Mouse (Mus musculus): ENCODE results near the gene Lrrc75b. TPM values are rescaled to one million over a fixed set of nuclear protein-coding genes. Genes with fewer than 3 reads are reported as not detected.

Gene Lrrc75b
- polyA plus RNA-seq, 1 experiment: 1.9 TPM

DNA sequence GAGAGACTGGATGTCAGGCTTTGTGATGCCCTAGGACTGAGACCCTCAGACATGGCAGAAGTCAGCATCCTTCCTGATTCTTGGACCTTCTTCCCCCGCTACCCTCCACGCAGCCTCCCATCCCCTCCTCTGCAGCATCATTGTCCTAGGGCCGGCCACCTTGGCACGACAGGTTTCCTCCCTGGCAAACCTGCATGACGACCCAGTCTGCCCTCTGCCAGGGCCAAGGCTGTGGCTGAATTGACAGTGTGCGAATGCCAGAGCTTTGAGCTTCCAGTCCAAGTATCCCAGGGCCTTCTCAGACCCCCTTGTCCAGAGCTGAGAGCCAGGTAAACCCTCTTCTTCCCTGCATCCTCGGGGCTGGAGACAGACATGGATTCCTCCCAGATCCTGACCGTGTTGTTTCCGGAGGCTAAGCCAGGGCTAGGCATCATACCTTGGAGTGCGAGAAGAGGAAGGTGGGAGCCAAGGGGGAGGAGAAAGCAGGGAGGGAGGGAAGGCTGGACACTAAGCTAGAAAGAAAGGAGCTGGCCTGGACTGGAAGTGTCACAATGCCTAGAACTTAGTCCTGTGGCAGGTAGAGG lies 1.0 kb upstream of the Lrrc75b start, which contains the start of gene Ggt1:
Gene Ggt1, plus strand, starts transcription at position 534 of the 584 bp plus-strand sequence.
- peaks cover 20% of the 10 kb centered on the region for H3K27me3 ChIP-seq (ENCODE audit: control insufficient read depth, insufficient read depth, low read length)
- no peak within 1 kb of the TSS for H3K27ac ChIP-seq (ENCODE audit: insufficient read depth, low read depth, low read length)
- peaks cover 13% of the 10 kb centered on the region for H3K4me1 ChIP-seq (ENCODE audit: control insufficient read depth, insufficient read depth, insufficient read length, low read length)
- WGBS: 73% methylated on average over 10 of the region's 10 CpGs
- TF ChIP-seq CTCF (IDR thresholded peaks at IDR 0.05; ENCODE audit: extremely low read depth, insufficient read length, insufficient replicate concordance, low read depth, low read length): no peak
- no peak for TF ChIP-seq POLR2A (IDR thresholded peaks at IDR 0.05; ENCODE audit: low read depth, low read length)
- H3K4me3 ChIP-seq (ENCODE audit: low read depth, low read length): peak within 1 kb of the TSS; percentile 58
- no peaks in the 10 kb centered on the region for H3K36me3 ChIP-seq (ENCODE audit: control insufficient read depth, insufficient read depth, low read length)

DNA sequence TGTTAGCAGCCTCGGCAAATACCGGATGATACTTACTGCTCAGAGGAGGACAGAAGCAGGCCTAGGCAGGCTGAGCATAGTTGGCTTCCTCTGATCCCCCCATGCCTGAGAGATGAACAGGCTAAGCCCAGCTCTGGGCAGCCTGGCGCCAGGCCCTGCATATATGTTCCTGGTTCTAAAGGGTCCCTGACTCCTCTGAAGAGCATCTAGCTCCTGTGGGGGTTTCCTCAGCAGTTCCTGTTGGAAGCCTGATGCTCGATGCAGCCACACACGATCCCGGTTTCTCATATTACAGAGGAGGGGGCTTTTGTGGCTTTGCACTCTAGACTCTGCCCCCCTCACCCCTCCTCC lies 394 bp upstream of the Lrrc75b start:
- Histone ChIP-seq H3K27me3 (ENCODE audit: control insufficient read depth, insufficient read depth, low read length) (peaks cover 20% of the 10 kb centered on the region), H3K27ac (ENCODE audit: insufficient read depth, low read depth, low read length) (no peak overlapping the region), H3K4me1 (ENCODE audit: control insufficient read depth, insufficient read depth, insufficient read length, low read length) (peaks cover 9% of the 10 kb centered on the region), H3K4me3 (ENCODE audit: low read depth, low read length) (peak overlapping the region; percentile 58), H3K36me3 (ENCODE audit: control insufficient read depth, insufficient read depth, low read length) (no peaks in the 10 kb centered on the region)
- WGBS: 46% methylated on average over 6 of the region's 6 CpGs
- no peak for TF ChIP-seq CTCF (IDR thresholded peaks at IDR 0.05; ENCODE audit: extremely low read depth, insufficient read length, insufficient replicate concordance, low read depth, low read length)
- TF ChIP-seq POLR2A (IDR thresholded peaks at IDR 0.05; ENCODE audit: low read depth, low read length): no peak

DNA sequence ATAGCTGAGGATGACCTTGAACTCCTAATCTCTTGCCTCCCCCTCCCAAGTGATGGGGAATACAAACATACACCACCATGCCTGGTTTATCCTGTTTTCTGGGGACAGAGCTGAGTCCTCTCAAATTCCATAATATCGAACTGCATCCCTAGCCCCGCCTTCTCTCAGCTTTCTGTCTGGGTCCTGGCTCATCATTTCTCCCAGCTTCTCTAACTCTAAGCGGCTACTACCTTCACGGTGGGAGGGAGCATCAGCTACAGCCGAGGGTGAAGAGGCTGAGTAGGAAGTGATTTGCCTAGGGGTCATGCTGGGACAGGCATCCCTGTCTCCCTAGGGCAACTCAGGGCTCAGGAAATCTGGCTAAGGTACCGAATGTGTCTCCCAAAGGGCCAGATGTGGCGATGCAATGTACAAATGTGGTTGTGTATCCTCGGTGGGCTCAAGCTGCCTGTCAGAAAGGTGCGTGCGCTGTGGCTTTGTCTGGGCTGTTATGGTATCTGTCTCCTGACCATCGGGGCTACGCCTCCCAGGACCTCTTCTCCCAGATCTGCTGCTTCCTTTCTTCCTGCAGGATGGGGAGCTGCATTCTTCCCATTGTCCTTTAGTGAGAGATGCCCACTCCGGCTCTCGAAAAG lies 972 bp downstream of the Lrrc75b start:
- no peak for TF ChIP-seq CTCF (IDR thresholded peaks at IDR 0.05; ENCODE audit: extremely low read depth, insufficient read length, insufficient replicate concordance, low read depth, low read length)
- TF ChIP-seq POLR2A (IDR thresholded peaks at IDR 0.05; ENCODE audit: low read depth, low read length): no peak
- Histone ChIP-seq H3K4me1 (ENCODE audit: control insufficient read depth, insufficient read depth, insufficient read length, low read length) (peaks cover 9% of the 10 kb centered on the region), H3K36me3 (ENCODE audit: control insufficient read depth, insufficient read depth, low read length) (no peaks in the 10 kb centered on the region), H3K4me3 (ENCODE audit: low read depth, low read length) (peak overlapping the region; percentile 58), H3K27ac (ENCODE audit: insufficient read depth, low read depth, low read length) (no peak overlapping the region), H3K27me3 (ENCODE audit: control insufficient read depth, insufficient read depth, low read length) (peaks cover 20% of the 10 kb centered on the region)
- 13% methylated on average over 14 of the region's 14 CpGs for WGBS

- H3K4me1 ChIP-seq (ENCODE audit: control insufficient read depth, insufficient read depth, insufficient read length, low read length): peaks cover 7% of the 10 kb centered on the region
- TF ChIP-seq CTCF (IDR thresholded peaks at IDR 0.05; ENCODE audit: extremely low read depth, insufficient read length, insufficient replicate concordance, low read depth, low read length) (no peak), POLR2A (IDR thresholded peaks at IDR 0.05; ENCODE audit: low read depth, low read length) (no peak)
- WGBS: 59% methylated on average over 3 of the region's 3 CpGs
- H3K27ac ChIP-seq (ENCODE audit: insufficient read depth, low read depth, low read length): no peak overlapping the region
- H3K4me3 ChIP-seq (ENCODE audit: low read depth, low read length): no peak overlapping the region
- H3K27me3 ChIP-seq (ENCODE audit: control insufficient read depth, insufficient read depth, low read length): peaks cover 20% of the 10 kb centered on the region
- H3K36me3 ChIP-seq (ENCODE audit: control insufficient read depth, insufficient read depth, low read length): no peaks in the 10 kb centered on the region
Observed at GRCm38 (mm10) chr10:75558515-75558914, 1.6 kb downstream of the Lrrc75b start.

- no peak overlapping the region for H3K4me3 ChIP-seq (ENCODE audit: low read depth, low read length)
- no peak for TF ChIP-seq POLR2A (IDR thresholded peaks at IDR 0.05; ENCODE audit: low read depth, low read length)
- no peak for TF ChIP-seq CTCF (IDR thresholded peaks at IDR 0.05; ENCODE audit: extremely low read depth, insufficient read length, insufficient replicate concordance, low read depth, low read length)
- H3K27me3 ChIP-seq (ENCODE audit: control insufficient read depth, insufficient read depth, low read length): peaks cover 19% of the 10 kb centered on the region
- peaks cover 4% of the 10 kb centered on the region for H3K4me1 ChIP-seq (ENCODE audit: control insufficient read depth, insufficient read depth, insufficient read length, low read length)
- no peak overlapping the region for H3K27ac ChIP-seq (ENCODE audit: insufficient read depth, low read depth, low read length)
- 58% methylated on average over 9 of the region's 9 CpGs for WGBS
- no peaks in the 10 kb centered on the region for H3K36me3 ChIP-seq (ENCODE audit: control insufficient read depth, insufficient read depth, low read length)
Observed at GRCm38 (mm10) chr10:75556026-75556425, 4.1 kb downstream of the Lrrc75b start.

GRCm38 (mm10) chr10:75555557-75555956 lies 4.6 kb downstream of the Lrrc75b start:
- Histone ChIP-seq H3K36me3 (ENCODE audit: control insufficient read depth, insufficient read depth, low read length) (no peaks in the 10 kb centered on the region), H3K4me1 (ENCODE audit: control insufficient read depth, insufficient read depth, insufficient read length, low read length) (peaks cover 4% of the 10 kb centered on the region), H3K27me3 (ENCODE audit: control insufficient read depth, insufficient read depth, low read length) (peaks cover 14% of the 10 kb centered on the region), H3K27ac (ENCODE audit: insufficient read depth, low read depth, low read length) (no peak overlapping the region), H3K4me3 (ENCODE audit: low read depth, low read length) (no peak overlapping the region)
- TF ChIP-seq POLR2A (IDR thresholded peaks at IDR 0.05; ENCODE audit: low read depth, low read length) (no peak), CTCF (IDR thresholded peaks at IDR 0.05; ENCODE audit: extremely low read depth, insufficient read length, insufficient replicate concordance, low read depth, low read length) (no peak)
- 86% methylated on average over 6 of the region's 6 CpGs for WGBS

- TF ChIP-seq CTCF (IDR thresholded peaks at IDR 0.05; ENCODE audit: extremely low read depth, insufficient read length, insufficient replicate concordance, low read depth, low read length): no peak
- no peak overlapping the region for H3K27ac ChIP-seq (ENCODE audit: insufficient read depth, low read depth, low read length)
- peaks cover 1% of the 10 kb centered on the region for H3K4me1 ChIP-seq (ENCODE audit: control insufficient read depth, insufficient read depth, insufficient read length, low read length)
- H3K27me3 ChIP-seq (ENCODE audit: control insufficient read depth, insufficient read depth, low read length): peaks cover 2% of the 10 kb centered on the region
- no peaks in the 10 kb centered on the region for H3K36me3 ChIP-seq (ENCODE audit: control insufficient read depth, insufficient read depth, low read length)
- 71% methylated on average over 8 of the region's 8 CpGs for WGBS
- no peak overlapping the region for H3K4me3 ChIP-seq (ENCODE audit: low read depth, low read length)
Observed at GRCm38 (mm10) chr10:75554090-75554489, 6.0 kb downstream of the Lrrc75b start.

All from small intestine, adult 2 months (tissue).